Comparison of ENCODE assay signal across 32 mouse cellular contexts in genomic region chr14:118932956-118933355, GRCm38 (mm10). TPM values are rescaled to one million over a fixed set of nuclear protein-coding genes. Genes with fewer than 3 reads are reported as not detected.
A peak's percentile ranks its signal among the peaks of the same experiment; 100 is the strongest.
DNase-seq lines count a peak whose midpoint lies in the region; ATAC-seq lines count a peak whose summit lies in the region.
"Had no signal": no experiment of that assay in that cellular context is flagged by ENCODE, and none has a peak within 500 bp of the region (broad histone marks: within the 10 kb centered on the region; RNA-seq: fewer than 3 reads in every experiment).

No protein-coding gene starts in this region.

- ATAC-seq in CD4-positive, CD25-positive, alpha-beta regulatory T cell, adult 4 months, result peak; percentile 38
- ATAC-seq: forebrain, embryonic 15.5 days had no signal

- no peak overlapping the region for H3K4me3 ChIP-seq in limb, embryonic 10.5 days
- H3K4me3 ChIP-seq: embryonic facial prominence, embryonic 13.5 days; forebrain, embryonic 10.5 days; forebrain, embryonic 15.5 days; gastrocnemius, adult 2 months; hindbrain, embryonic 13.5 days; kidney, embryonic 15.5 days; layer of hippocampus, adult 2 months; limb, embryonic 15.5 days; midbrain, embryonic 10.5 days; myocyte; neural tube, embryonic 13.5 days had no signal

- no peaks in the 10 kb centered on the region for H3K27me3 ChIP-seq in limb, embryonic 10.5 days (ENCODE audit: low read depth, poor library complexity, severe bottlenecking)
- H3K27me3 ChIP-seq: embryonic facial prominence, embryonic 13.5 days; forebrain, embryonic 15.5 days; hindbrain, embryonic 13.5 days; limb, embryonic 15.5 days; neural tube, embryonic 13.5 days had no signal

- H3K27ac ChIP-seq in limb, embryonic 10.5 days, result no peak overlapping the region
- H3K27ac ChIP-seq: embryonic facial prominence, embryonic 13.5 days; forebrain, embryonic 10.5 days; forebrain, embryonic 15.5 days; gastrocnemius, adult 2 months; hindbrain, embryonic 13.5 days; kidney, embryonic 15.5 days; layer of hippocampus, adult 2 months; limb, embryonic 15.5 days; liver, embryonic 14.5 days; macrophage; midbrain, embryonic 10.5 days; neural tube, embryonic 13.5 days; stomach, postnatal 0 days had no signal

- no peaks in the 10 kb centered on the region for H3K36me3 ChIP-seq in limb, embryonic 10.5 days
- H3K36me3 ChIP-seq: embryonic facial prominence, embryonic 13.5 days; forebrain, embryonic 10.5 days; forebrain, embryonic 15.5 days; G1E; hindbrain, embryonic 13.5 days; kidney, embryonic 15.5 days; limb, embryonic 15.5 days; midbrain, embryonic 10.5 days; neural tube, embryonic 13.5 days had no signal

- 68% methylated on average over 8 of the region's 8 CpGs for WGBS in limb, embryonic 10.5 days

- no peaks in the 10 kb centered on the region for H3K9me3 ChIP-seq in limb, embryonic 10.5 days (replicated peaks)
- H3K9me3 ChIP-seq: embryonic facial prominence, embryonic 13.5 days; forebrain, embryonic 10.5 days; forebrain, embryonic 15.5 days; G1E; hindbrain, embryonic 13.5 days; kidney, embryonic 15.5 days; limb, embryonic 15.5 days; midbrain, embryonic 10.5 days; neural tube, embryonic 13.5 days had no signal

- peaks cover 25% of the 10 kb centered on the region for H3K4me1 ChIP-seq in limb, embryonic 10.5 days

- peak; percentile 71 for DNase-seq in CD4-positive helper T cell, adult 2 months (ENCODE audit: low read depth, low spot score)
- DNase-seq in naive thymus-derived CD4-positive, alpha-beta T cell, adult 2 months (ENCODE audit: low read depth), result peak; percentile 74
- DNase-seq in thymus, postnatal 36 days, result peak; percentile 56 to 67
- DNase-seq in limb, embryonic 10.5 days (ENCODE audit: low spot score), result no peak
- DNase-seq in frontal cortex, postnatal 25 days (ENCODE audit: low spot score in 2 of 2), result no peak
- no peak for DNase-seq in embryo, embryonic 10.5 days (ENCODE audit: low spot score)
- DNase-seq: adrenal gland, postnatal 25 days; cerebellum, adult 11-12 months; cerebellum, adult 9-11 months; gastrocnemius, adult 2 months; heart, postnatal 14 days; kidney, adult 18-20 months; kidney, postnatal 36 days; left cerebral cortex, postnatal 4 days; lung, adult 2 months; lung, postnatal 10 days; right cerebral cortex, postnatal 4 days had no signal

RNA-seq across cellular contexts. Expression of gene Dnajc3, which starts 4.8 kb away (rescaled TPM):
- 10 to 100 TPM; 32.6 to 35.3 TPM for polyA plus RNA-seq in CD4-positive, CD25-positive, alpha-beta regulatory T cell, adult 4 months (2017; shearing (Covaris generic))
- polyA plus RNA-seq in limb, embryonic 10.5 days (2016; fragmentation: Nextera tagmentation; extraction: Ambion mirVana), result 32.9 and 34.2 TPM in 2 replicates

RNA-seq across cellular contexts. Expression of gene Dzip1, which starts 7.7 kb away (rescaled TPM):
- 10 to 100 TPM; 10.9 to 12.8 TPM for polyA plus RNA-seq in CD4-positive, CD25-positive, alpha-beta regulatory T cell, adult 4 months (2017; shearing (Covaris generic))
- 13.9 and 20.7 TPM in 2 replicates for polyA plus RNA-seq in limb, embryonic 10.5 days (2016; fragmentation: Nextera tagmentation; extraction: Ambion mirVana)

Comparison
In these comparisons a context has a peak if more than half of its experiments do, and no peak if none do; other contexts are left out.
1. DNase-seq: peak in CD4-positive helper T cell, adult 2 months (single experiment), naive thymus-derived CD4-positive, alpha-beta T cell, adult 2 months (single experiment) and thymus, postnatal 36 days (2 of 2); none in limb, embryonic 10.5 days (single experiment), frontal cortex, postnatal 25 days (0 of 2) and embryo, embryonic 10.5 days (single experiment).